Mouse (Mus musculus) heart, postnatal 14 days (tissue): ENCODE data around the gene Smim26. TPM values are rescaled to one million over a fixed set of nuclear protein-coding genes. Genes with fewer than 3 reads are reported as not detected.

Experiments used
- DNase-seq, 2 experiments: peaks; one replicate each; pipeline ENCODE4 v3.0.0; 2021 to 2022
- intact Hi-C: fragments of 180-260 bp; cut with DNase I; formaldehyde crosslinking; loops from one replicate; pipeline ENCODE4 v1.15.1; 2025
- microRNA-seq, 2 experiments: library from miRNA; unstranded; fragments of <30 nt; microRNA quantifications; one replicate each; pipeline ENCODE4 v1.2.0; 2021 to 2022
- total RNA-seq, 2 experiments: library from RNA; stranded (reverse); gene quantifications; 2 replicates each; pipeline ENCODE4 v1.2.3; 2021

Gene Smim26
- total RNA-seq, 2 experiments from 2014 or later: 67.6 to 74.6 TPM

GRCm38 (mm10) chr2:144634231-144634630, 40.4 kb downstream of the Smim26 start:
- intact Hi-C loops: loop anchor here (10.0 kb wide), 1 partner anchor 531 kb away; the partner anchor contains the start of gene Slc24a3
- DNase-seq: no peak

- intact Hi-C loops: loop anchor here (5.0 to 10.0 kb wide), 3 partner anchors 530 to 953 kb away; partner anchors contain the start of gene Slc24a3
- DNase-seq: no peak
Measured at GRCm38 (mm10) chr2:144634729-144635128, 40.9 kb downstream of the Smim26 start.

GRCm38 (mm10) chr2:144635644-144636320, 41.9 kb downstream of the Smim26 start:
- peak; percentile 59 to 72 for DNase-seq
- intact Hi-C loops: loop anchor here (5.0 to 10.0 kb wide), 3 partner anchors 529 to 952 kb away; partner anchors contain the start of gene Slc24a3

GRCm38 (mm10) chr2:144637204-144637603, 43.4 kb downstream of the Smim26 start:
- intact Hi-C loops: loop anchor here (5.0 to 10.0 kb wide), 3 partner anchors 528 to 950 kb away; partner anchors contain the start of gene Slc24a3
- no peak for DNase-seq

GRCm38 (mm10) chr2:144637671-144638395, 44.0 kb downstream of the Smim26 start:
- no peak for DNase-seq
- intact Hi-C loops: loop anchor here (2.0 to 10.0 kb wide), 4 partner anchors 231 to 949 kb away; partner anchors contain the start of gene Slc24a3

GRCm38 (mm10) chr2:144638719-144639118, 44.9 kb downstream of the Smim26 start:
- intact Hi-C loops: loop anchor here (2.0 to 10.0 kb wide), 4 partner anchors 230 to 949 kb away; partner anchors contain the start of gene Slc24a3
- peak; percentile 31 to 49 for DNase-seq

- DNase-seq: no peak
- intact Hi-C loops: no loop called here
Measured at GRCm38 (mm10) chr2:144640101-144640500, 46.2 kb downstream of the Smim26 start.

- peak in 1 of 2 experiments; percentile 33 for DNase-seq
- intact Hi-C loops: no loop called here
Measured at GRCm38 (mm10) chr2:144641991-144642390, 48.1 kb downstream of the Smim26 start.

Small RNAs within 50 kb of the gene (microRNA-seq; reads per million reads assigned to microRNA genes)
- 0 reads per million in 2 experiments for gene Gm24823

Other genes with a start within 250 kb of the Smim26 start
- gene Kat14, start 225.1 kb upstream of the Smim26 start, total RNA-seq: 10 to 100 TPM; 23.7 to 25.0 TPM
- gene Pet117, start 225.1 kb upstream of the Smim26 start, total RNA-seq: 1 to 10 TPM; 6.1 to 9.5 TPM
- 1 to 10 TPM; 1.2 TPM for gene Dzank1, start 66.6 kb upstream of the Smim26 start, total RNA-seq
- 10 to 100 TPM; 12.5 to 14.1 TPM for gene Polr3f, start 66.3 kb upstream of the Smim26 start, total RNA-seq
- 10 to 100 TPM; 11.8 to 12.8 TPM for gene Rbbp9, start 43.2 kb upstream of the Smim26 start, total RNA-seq
- gene Sec23b, start 37.8 kb upstream of the Smim26 start, total RNA-seq: 10 to 100 TPM; 22.5 to 25.1 TPM
- gene Dtd1, start 5.8 kb downstream of the Smim26 start, total RNA-seq: 10 to 100 TPM; 11.7 TPM
- gene Scp2d1, start 229.6 kb downstream of the Smim26 start, total RNA-seq: not detected